Mouse (Mus musculus) heart, postnatal 0 days (tissue): Measurements from ENCODE around the gene Ift20.

Source experiments
- CTCF ChIP-seq: IDR thresholded peaks from 2 replicates; pipeline ENCODE4 v1.5.1; 2016; ENCODE audit warnings: antibody characterized with exemption, control low read depth, low read depth
- EP300 ChIP-seq: IDR thresholded peaks from 2 replicates; pipeline ENCODE4 v1.6.1; 2016; ENCODE audit warnings: antibody characterized with exemption, low read depth

DNA sequence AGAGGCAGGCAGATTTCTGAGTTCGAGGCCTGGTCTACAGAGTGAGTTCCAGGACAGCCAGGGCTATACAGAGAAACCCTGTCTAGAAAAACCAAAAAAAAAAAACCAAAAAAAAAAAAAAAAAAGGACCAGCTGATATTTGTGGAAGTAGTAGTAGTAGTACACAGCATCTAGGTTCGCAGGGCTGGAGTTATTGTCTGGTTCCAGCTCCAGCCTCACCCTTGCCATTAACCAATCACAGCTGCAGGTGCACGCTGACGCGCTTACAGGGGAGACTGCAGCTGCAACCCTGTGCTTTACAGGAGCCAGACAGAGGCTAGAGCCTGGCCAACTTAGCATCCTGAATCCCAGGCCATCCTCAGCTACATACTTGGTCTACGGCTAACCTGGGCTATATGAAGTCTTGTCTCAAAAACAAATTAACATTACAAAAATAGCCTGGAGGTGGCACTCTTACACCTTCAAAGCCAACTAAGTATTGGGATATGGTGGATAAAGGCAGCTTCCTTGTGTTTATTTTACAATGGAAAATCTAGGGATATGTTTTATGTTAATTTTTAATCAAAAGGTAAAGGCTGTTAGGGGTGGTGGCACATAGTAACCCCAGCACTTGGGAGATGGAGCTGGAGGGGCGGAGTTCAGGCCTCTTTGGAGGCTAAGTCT is 8.4 kb downstream of the Ift20 start:
- TF ChIP-seq CTCF, result peak; percentile 26
- TF ChIP-seq EP300, result no peak
